Mouse (Mus musculus) forebrain, embryonic 14.5 days (tissue): ENCODE results near the gene Gm20388. TPM values are rescaled to one million over a fixed set of nuclear protein-coding genes. Genes with fewer than 3 reads are reported as not detected.

Experiments used
- ATAC-seq: fragments of 200-750 bp; cut with Nextera tagmentation; 2 replicates; pipeline ENCODE4 v1.8.0; 2017; ENCODE audit warnings: mild to moderate bottlenecking, moderate library complexity
- DNase-seq: peaks from one replicate; pipeline ENCODE4 v3.0.0-alpha.2; 2015; ENCODE audit warnings: low spot score
- H3K27ac ChIP-seq: fragments of 300-500 bp; sonication (generic); 2 replicates; pipeline ENCODE4 v1.5.1; 2014; ENCODE audit warnings: low read depth, mild to moderate bottlenecking, control low read depth, low read length, moderate library complexity
- H3K27me3 ChIP-seq: fragments of 300-500 bp; sonication (generic); replicated peaks from 2 replicates; pipeline ENCODE4 v1.6.1; 2014; ENCODE audit warnings: low read length, control low read depth, mixed read lengths; ENCODE audit not compliant: control insufficient read depth, insufficient read depth
- H3K36me3 ChIP-seq: fragments of 300-500 bp; sonication (generic); 2 replicates; pipeline ENCODE4 v1.6.1; 2014; ENCODE audit warnings: low read length, control low read depth; ENCODE audit not compliant: control insufficient read depth, insufficient read depth
- H3K4me1 ChIP-seq: fragments of 300-500 bp; sonication (generic); 2 replicates; pipeline ENCODE4 v1.6.1; 2014; ENCODE audit warnings: antibody characterized with exemption, low read length, control low read depth; ENCODE audit not compliant: control insufficient read depth, insufficient read depth
- H3K4me2 ChIP-seq: fragments of 300-500 bp; sonication (generic); 2 replicates; pipeline ENCODE4 v1.6.1; 2014; ENCODE audit warnings: mild to moderate bottlenecking, control low read depth, low read length
- H3K4me3 ChIP-seq: fragments of 300-500 bp; sonication (generic); 2 replicates; pipeline ENCODE4 v1.5.1; 2014; ENCODE audit warnings: low read depth, low read length, control low read depth
- H3K9ac ChIP-seq: fragments of 300-500 bp; sonication (generic); 2 replicates; pipeline ENCODE4 v1.6.1; 2014; ENCODE audit warnings: mild to moderate bottlenecking, low read length, control low read depth, moderate library complexity
- H3K9me3 ChIP-seq: fragments of 300-500 bp; sonication (generic); replicated peaks from 2 replicates; pipeline ENCODE4 v1.6.1; 2016; ENCODE audit warnings: low read length, control low read depth, mixed read lengths; ENCODE audit not compliant: control insufficient read depth
- WGBS: fragments of 180-500 bp; shearing (Covaris S2); extraction: QIAGEN DNeasy Blood & Tissue Kit; methylation state at CpG from one replicate; pipeline ENCODE4 v1.1.7; 2014; 5-methylcytosine and 5-hydroxymethylcytosine counted together
- polyA plus RNA-seq: library from polyadenylated mRNA; unstranded; fragments of >200 nt; fragmentation: Nextera tagmentation; extraction: Ambion mirVana; gene quantifications from 2 replicates; pipeline ENCODE4 v1.2.1, GENCODE M21; 2014

Gene Gm20388
- polyA plus RNA-seq, 1 experiment from 2014 or later = 7.4 TPM

DNA sequence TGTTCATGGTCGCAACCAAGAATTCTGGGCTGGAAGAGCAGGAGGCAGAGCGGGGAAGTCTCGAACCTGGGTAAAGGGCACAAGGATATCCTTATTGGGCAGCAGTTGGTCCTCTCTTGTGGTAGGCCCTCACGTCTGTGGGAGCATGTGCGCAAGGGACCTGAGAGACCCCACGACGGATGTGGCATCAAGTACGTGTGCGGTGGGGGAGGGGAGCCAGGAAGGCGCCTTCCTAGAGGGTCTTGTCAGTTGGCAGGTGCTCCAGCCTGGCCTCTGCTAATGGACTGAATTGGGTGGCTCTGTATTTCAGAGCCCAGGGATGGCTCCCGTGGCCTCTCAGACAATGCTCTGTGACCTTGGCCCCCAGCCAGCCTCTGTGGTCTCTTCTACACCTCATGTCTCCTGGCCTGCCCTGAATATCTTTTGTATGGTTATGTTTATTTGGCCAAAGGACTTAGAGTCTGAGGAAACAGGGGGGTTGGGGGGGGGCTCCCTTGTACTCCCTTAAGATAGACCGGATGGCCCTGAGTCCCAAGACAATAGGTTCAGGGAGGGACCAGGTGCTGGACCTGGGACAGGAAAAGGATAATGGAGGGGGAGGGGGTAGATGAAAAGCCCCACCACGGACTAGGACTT lies 563.2 kb downstream of the Gm20388 start:
- WGBS = 88% methylated on average over 13 of the region's 13 CpGs

DNA sequence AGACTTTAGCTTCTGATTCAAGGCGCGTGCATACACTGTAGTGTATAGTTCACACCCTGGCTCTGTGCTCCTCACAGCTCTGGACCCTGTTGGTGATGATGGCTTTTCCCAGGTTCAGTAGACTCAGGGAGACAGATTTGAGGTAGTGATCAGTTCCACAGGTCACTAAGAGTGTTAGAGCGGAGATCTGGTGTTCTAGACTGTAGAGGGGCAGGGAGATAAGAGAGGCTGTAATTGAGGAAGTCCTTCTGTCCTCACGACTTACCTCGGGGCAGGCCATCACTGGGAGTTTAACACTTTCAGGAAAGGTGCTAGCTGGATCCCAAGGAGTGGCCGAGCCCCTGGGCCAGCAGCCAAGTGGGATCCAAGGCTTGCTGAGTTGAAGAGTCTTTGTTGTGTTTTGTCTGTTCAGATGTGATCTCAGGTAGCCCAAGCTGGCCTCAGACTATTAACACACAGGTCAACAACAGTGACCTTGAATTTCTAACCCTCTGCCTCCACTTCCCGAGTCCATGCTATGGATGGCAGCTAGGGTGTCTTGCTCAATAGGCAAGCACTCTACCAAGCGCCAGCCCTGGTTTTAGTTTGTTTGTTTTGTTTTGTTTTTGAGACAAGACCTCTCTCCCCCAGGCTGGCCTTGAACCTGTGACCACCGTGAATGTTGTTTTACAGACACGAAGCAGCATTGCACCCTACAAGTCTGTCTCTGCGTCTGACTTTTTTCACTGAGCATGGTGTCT lies 564.0 kb downstream of the Gm20388 start:
- Histone ChIP-seq H3K4me2 (no peak overlapping the region), H3K27me3 (no peaks in the 10 kb centered on the region), H3K4me3 (no peak overlapping the region), H3K4me1 (peaks cover 39% of the 10 kb centered on the region), H3K9me3 (no peaks in the 10 kb centered on the region), H3K9ac (no peak overlapping the region), H3K27ac (no peak overlapping the region), H3K36me3 (no peaks in the 10 kb centered on the region)
- ATAC-seq = no peak
- no peak for DNase-seq
- WGBS = 87% methylated on average over 11 of the region's 11 CpGs

More for the DNA sequence above, 563.2 kb downstream of the Gm20388 start:
- ATAC-seq = no peak
- Histone ChIP-seq H3K27me3 (no peaks in the 10 kb centered on the region), H3K4me3 (no peak overlapping the region), H3K4me2 (no peak overlapping the region), H3K4me1 (peaks cover 39% of the 10 kb centered on the region), H3K9me3 (no peaks in the 10 kb centered on the region), H3K36me3 (no peaks in the 10 kb centered on the region), H3K27ac (no peak overlapping the region), H3K9ac (no peak overlapping the region)
- DNase-seq = no peak

DNA sequence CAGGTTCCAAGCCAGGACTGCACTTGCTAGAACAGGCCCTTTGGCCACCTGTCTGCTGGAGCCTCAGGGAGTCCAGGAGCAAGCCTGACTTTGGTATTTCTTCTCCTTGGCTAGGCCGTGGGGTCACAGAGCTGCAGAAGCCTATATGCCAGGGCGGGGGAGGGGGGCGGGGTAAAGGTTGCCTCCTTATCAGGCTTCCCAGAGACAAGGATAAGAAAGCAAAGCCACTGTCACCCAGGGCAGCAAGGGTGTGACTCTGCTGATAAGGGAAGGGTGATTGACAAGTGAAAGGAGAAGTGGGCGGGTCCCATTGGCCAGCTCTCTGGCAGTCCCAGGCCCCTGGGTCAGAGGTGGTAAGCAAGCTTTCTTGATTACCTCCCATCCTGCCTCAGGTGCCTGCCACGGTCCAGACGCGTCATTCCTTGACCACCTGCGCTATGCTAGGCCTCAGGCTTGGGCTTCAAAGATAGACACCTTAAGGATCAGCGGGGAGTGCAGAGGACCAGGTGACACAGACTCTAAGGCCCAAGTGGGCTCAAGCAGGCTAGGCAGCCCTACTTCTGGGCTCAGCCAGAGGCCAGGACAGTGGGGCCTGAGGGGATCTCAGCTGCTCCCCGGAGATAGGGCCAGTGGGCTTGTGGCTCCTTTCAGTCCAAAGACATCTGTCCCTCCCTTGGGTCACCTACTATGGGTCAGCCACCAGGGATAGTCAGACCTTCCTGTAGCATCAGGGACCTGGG lies 565.0 kb downstream of the Gm20388 start:
- Histone ChIP-seq H3K4me3 (no peak overlapping the region), H3K4me2 (no peak overlapping the region), H3K9me3 (no peaks in the 10 kb centered on the region), H3K27me3 (no peaks in the 10 kb centered on the region), H3K27ac (peak overlapping the region; percentile 65), H3K4me1 (peaks cover 39% of the 10 kb centered on the region), H3K36me3 (no peaks in the 10 kb centered on the region), H3K9ac (no peak overlapping the region)
- WGBS = 86% methylated on average over 10 of the region's 10 CpGs
- DNase-seq (no peak), ATAC-seq (no peak)

DNA sequence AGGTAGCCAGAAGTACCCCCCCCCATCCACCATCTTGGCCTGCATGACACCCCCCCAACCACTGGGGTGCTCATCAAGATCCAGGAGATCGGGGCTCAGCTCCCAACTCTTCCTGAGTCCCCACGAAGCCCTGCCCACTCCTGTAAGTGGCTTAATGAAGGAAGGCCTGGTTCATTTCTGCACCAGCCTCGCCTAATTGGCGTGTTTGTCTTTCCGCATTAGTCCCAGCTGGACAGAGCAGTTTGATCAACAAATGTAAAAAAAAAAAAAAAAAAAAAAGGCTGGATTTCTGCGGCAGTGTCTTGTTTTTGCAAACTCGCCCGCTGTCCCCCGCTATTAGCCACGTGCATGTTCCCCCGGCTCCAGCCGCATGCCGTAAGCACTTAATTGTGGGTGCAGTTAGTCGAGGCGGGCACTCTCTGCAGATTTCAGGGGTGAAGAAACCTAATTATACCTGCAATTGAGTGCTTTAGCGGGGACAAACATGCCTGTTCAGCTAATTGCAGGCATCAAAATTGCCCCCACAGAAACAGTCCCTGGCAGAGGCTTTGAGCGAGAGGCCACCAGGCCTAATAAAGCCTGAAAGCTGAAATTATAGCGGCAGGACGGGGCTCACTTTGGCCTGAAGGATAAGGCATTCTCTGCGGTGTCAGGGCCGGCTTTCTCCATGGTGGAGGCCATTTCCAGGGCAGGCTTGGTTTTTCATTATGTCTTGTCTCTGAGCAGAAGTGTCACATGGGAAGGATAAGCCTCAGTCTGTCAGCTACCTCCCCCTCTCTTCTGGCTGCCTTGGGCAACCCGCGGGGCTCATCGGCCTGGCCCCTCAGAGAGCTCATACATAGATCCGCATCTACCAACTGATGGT lies 566.3 kb downstream of the Gm20388 start:
- H3K27me3 ChIP-seq = no peaks in the 10 kb centered on the region
- no peaks in the 10 kb centered on the region for H3K9me3 ChIP-seq
- 6% methylated on average over 25 of the region's 25 CpGs for WGBS
- no peak overlapping the region for H3K4me2 ChIP-seq
- H3K4me3 ChIP-seq = no peak overlapping the region
- ATAC-seq (peak; percentile 70), DNase-seq (peak; percentile 82)
- H3K9ac ChIP-seq = no peak overlapping the region
- peak overlapping the region; percentile 65 for H3K27ac ChIP-seq
- peaks cover 28% of the 10 kb centered on the region for H3K4me1 ChIP-seq
- H3K36me3 ChIP-seq = no peaks in the 10 kb centered on the region

DNA sequence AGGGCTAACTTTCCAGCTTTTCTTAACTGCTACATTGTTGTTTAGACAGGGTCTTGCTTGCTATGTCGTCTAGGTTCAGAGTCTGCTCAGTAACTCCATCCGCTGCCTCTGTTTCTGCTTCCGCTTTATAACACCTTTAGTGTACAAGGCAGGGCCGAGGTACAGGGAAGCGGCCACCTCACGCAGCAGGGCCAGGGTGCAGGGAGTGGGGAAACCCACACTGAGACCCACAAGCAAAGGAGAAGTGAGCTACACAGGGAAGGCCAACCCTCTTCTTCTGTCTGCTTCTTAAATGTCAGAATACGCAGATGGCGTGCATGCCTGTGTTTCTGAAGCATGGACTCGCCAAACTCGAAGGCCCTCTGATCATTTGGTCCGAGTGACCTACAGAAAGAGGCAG lies 568.1 kb downstream of the Gm20388 start:
- no peak overlapping the region for H3K4me2 ChIP-seq
- H3K4me1 ChIP-seq = peaks cover 23% of the 10 kb centered on the region

DNA sequence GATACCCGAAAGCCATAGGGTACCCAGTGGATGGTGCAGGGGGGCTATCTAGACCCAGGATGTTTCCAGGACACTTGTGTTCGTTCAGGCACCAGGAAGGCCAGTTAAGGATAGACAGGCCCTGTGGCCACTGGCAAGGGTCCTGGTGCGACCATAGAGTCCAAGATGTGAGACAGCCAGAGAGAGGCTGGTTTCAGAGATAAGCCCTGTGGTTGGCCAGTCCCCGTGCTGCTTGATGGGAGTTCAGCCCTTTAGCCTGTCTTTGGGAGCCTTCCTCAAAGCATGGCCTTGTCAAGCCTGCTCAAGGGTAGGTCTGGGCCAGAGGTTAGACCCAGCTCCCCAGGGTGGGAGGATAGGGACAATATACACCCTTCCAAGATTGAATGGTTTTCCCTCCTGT lies 569.0 kb downstream of the Gm20388 start:
- peaks cover 29% of the 10 kb centered on the region for H3K4me1 ChIP-seq

More for the DNA sequence above, 568.1 kb downstream of the Gm20388 start:
- Histone ChIP-seq H3K4me3 (no peak overlapping the region), H3K9ac (no peak overlapping the region), H3K9me3 (no peaks in the 10 kb centered on the region), H3K36me3 (no peaks in the 10 kb centered on the region), H3K27ac (no peak overlapping the region), H3K27me3 (no peaks in the 10 kb centered on the region)
- DNase-seq = no peak
- WGBS = 90% methylated on average over 11 of the region's 11 CpGs
- ATAC-seq = no peak

DNA sequence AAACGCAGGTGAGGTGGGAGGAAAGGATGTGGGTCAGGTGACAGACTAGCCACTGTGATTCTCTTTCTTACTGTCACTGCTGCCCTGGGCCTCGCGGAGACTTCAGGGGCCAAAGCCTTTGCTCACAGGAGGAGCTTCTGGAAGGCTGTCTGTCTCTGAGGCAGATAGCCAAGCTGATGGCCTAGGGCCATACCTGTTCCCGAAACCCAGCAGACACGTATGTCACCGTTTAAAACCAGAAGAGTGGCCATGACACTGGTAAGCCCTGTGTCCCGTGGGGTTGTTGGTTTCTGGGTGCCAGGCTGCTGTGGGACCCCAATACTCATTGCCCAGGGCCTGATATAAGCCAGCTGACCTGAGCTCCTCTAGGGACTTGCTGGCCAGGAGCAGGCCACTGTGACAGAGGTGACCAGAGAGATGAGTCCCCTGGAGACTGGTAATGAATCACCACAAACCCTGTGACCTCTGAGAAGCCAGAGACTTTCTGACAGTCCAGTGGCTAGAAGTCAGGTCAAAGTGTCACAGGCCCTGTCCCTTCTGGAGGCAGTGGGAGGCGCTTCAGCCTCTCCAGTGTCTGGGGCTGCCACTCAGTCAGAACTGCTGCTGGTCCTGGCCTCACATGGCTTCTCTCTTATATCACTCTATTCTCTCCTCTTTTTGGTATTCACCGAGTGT lies 571.5 kb downstream of the Gm20388 start:
- H3K4me2 ChIP-seq = no peak overlapping the region
- H3K27ac ChIP-seq = no peak overlapping the region
- no peaks in the 10 kb centered on the region for H3K27me3 ChIP-seq
- no peaks in the 10 kb centered on the region for H3K9me3 ChIP-seq
- H3K4me3 ChIP-seq = no peak overlapping the region
- H3K4me1 ChIP-seq = peaks cover 38% of the 10 kb centered on the region
- WGBS = 82% methylated on average over 9 of the region's 9 CpGs
- H3K9ac ChIP-seq = no peak overlapping the region
- no peak for DNase-seq
- H3K36me3 ChIP-seq = no peaks in the 10 kb centered on the region
- no peak for ATAC-seq

More for the DNA sequence above, 569.0 kb downstream of the Gm20388 start:
- Histone ChIP-seq H3K27ac (no peak overlapping the region), H3K9ac (no peak overlapping the region), H3K4me2 (no peak overlapping the region), H3K4me3 (no peak overlapping the region), H3K27me3 (no peaks in the 10 kb centered on the region), H3K9me3 (no peaks in the 10 kb centered on the region), H3K36me3 (no peaks in the 10 kb centered on the region)
- no peak for DNase-seq
- no peak for ATAC-seq
- 88% methylated on average over 4 of the region's 4 CpGs for WGBS

DNA sequence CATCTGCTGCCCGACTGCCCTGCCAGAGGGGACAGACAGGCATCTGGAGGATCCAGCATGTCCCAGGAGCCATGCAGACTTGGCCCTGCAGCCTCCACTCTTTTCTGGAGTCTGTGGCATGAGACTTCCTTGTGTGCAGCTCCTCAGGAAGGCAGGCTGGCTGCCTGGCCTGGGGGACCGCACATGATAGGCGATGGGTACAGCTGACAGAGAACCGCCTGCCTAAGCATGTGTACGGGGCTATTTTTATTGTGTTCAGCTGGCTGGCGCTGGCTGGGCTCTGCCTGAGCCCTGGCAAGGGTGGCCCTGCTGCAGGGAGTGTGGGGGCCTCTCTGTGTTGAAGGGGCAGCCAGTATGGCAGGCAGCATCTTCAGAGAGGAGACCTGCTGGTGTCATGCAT lies 573.8 kb downstream of the Gm20388 start:
- no peaks in the 10 kb centered on the region for H3K36me3 ChIP-seq
- H3K9me3 ChIP-seq = no peaks in the 10 kb centered on the region
- peak overlapping the region; percentile 2; the same call in 1 of the 2 replicates for H3K9ac ChIP-seq
- no peak overlapping the region for H3K4me3 ChIP-seq
- no peak for ATAC-seq
- WGBS = 29% methylated on average over 6 of the region's 6 CpGs
- H3K27ac ChIP-seq = peak overlapping the region; percentile 68
- DNase-seq = peak; percentile 59
- H3K4me2 ChIP-seq = no peak overlapping the region
- H3K27me3 ChIP-seq = no peaks in the 10 kb centered on the region
- peaks cover 34% of the 10 kb centered on the region for H3K4me1 ChIP-seq
